Comparison of ENCODE assay signal across 8 mouse cellular contexts in genomic region chr7:3376831-3377230, GRCm38 (mm10). TPM values are rescaled to one million over a fixed set of nuclear protein-coding genes. Genes with fewer than 3 reads are reported as not detected.
A peak's percentile ranks its signal among the peaks of the same experiment; 100 is the strongest.
DNase-seq lines count a peak whose midpoint lies in the region.

No protein-coding gene starts in this region.

- no peaks in the 10 kb centered on the region for H3K27me3 ChIP-seq in forebrain, embryonic 10.5 days (ENCODE audit: poor library complexity, severe bottlenecking)

- peak; percentile 57 for DNase-seq in embryo, embryonic 10.5 days (ENCODE audit: low spot score)
- DNase-seq in embryo, embryonic 9.5 days (ENCODE audit: extremely low spot score): no peak
- peak; percentile 38 for DNase-seq in ovary, postnatal 36 days (ENCODE audit: low spot score)
- DNase-seq in ovary, postnatal 10 days (ENCODE audit: low spot score): no peak
- peak; percentile 67 for DNase-seq in brain, adult 2 months (ENCODE audit: low read depth, low spot score)
- DNase-seq in heart, adult 9 months (ENCODE audit: low spot score in 2 of 2): peak; percentile 12 to 39
- peak; percentile 42 to 64 for DNase-seq in lung, postnatal 4 days
- DNase-seq in forebrain, embryonic 10.5 days (ENCODE audit: extremely low spot score, low spot score): no peak

- 55% methylated on average over 4 of the region's 4 CpGs for WGBS in forebrain, embryonic 10.5 days

- H3K27ac ChIP-seq in forebrain, embryonic 10.5 days: no peak overlapping the region

- no peak overlapping the region for H3K4me3 ChIP-seq in forebrain, embryonic 10.5 days

- no peaks in the 10 kb centered on the region for H3K36me3 ChIP-seq in forebrain, embryonic 10.5 days (replicated peaks)

- H3K4me1 ChIP-seq in forebrain, embryonic 10.5 days: no peaks in the 10 kb centered on the region

- H3K9me3 ChIP-seq in forebrain, embryonic 10.5 days: no peaks in the 10 kb centered on the region

RNA-seq across cellular contexts. Expression of gene Cacng8, which starts 13.7 kb away (rescaled TPM):
- 6.7 and 7.1 TPM in 2 replicates for polyA plus RNA-seq in forebrain, embryonic 10.5 days (2016; fragmentation: Nextera tagmentation; extraction: Ambion mirVana)

RNA-seq across cellular contexts. Expression of gene Cacng7, which starts 44.1 kb away (rescaled TPM):
- polyA plus RNA-seq in forebrain, embryonic 10.5 days (2016; fragmentation: Nextera tagmentation; extraction: Ambion mirVana): 1.7 and 2.2 TPM in 2 replicates

RNA-seq across cellular contexts. Expression of gene Cacng6, which starts 47.2 kb away (rescaled TPM):
- 0.22 and 0.27 TPM in 2 replicates for polyA plus RNA-seq in forebrain, embryonic 10.5 days (2016; fragmentation: Nextera tagmentation; extraction: Ambion mirVana)

Comparison
In these comparisons a context has a peak if more than half of its experiments do, and no peak if none do; other contexts are left out.
1. DNase-seq: peak in embryo, embryonic 10.5 days (single experiment), ovary, postnatal 36 days (single experiment), brain, adult 2 months (single experiment), heart, adult 9 months (2 of 2) and lung, postnatal 4 days (2 of 2); none in embryo, embryonic 9.5 days (single experiment), ovary, postnatal 10 days (single experiment) and forebrain, embryonic 10.5 days (single experiment).